Mouse (Mus musculus): Measurements from ENCODE around the gene Iqgap1. TPM values are rescaled to one million over a fixed set of nuclear protein-coding genes. Genes with fewer than 3 reads are reported as not detected.

Gene Iqgap1
- polyA plus RNA-seq (2015; fragmentation: Nextera tagmentation; extraction: Ambion mirVana), result 17.5 and 21.2 TPM in 2 replicates

DNA sequence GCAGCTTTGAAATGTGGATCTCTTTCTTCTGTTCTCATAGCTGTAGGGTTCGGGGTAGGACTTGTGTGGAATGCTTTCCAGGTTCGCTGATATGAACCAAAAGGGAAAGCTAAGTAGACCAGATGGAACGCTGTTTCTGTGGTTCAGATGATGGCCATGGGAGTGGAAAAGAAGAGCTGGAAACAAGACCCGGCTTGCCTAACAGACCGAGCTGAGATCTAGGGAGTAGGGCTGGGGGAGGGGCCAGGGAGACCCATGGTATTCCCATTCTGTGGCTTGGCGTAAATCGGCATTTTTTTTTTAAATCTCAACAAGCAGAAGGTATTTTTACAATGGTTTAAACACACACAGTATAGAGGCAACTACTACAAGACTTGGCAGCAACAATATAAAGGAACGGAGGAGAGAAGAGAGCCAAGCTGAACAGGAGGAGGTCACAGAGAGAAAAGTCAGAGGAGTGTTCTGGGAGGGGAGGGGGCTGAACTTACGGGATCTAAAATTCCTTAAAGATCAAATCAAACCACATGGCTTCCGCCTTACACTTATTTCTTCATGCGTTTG is at the start of gene Iqgap1:
TSS of gene Iqgap1 (minus strand) at position 132 of the 561 bp plus-strand sequence.
- ATAC-seq, result no peak
- Histone ChIP-seq H3K36me3 (ENCODE audit: control insufficient read depth, insufficient read depth, low read length) (no peaks in the 10 kb centered on the region), H3K4me2 (ENCODE audit: low read length) (no peak within 1 kb of the TSS), H3K27me3 (ENCODE audit: control insufficient read depth, insufficient read depth, low read depth, low read length) (no peaks in the 10 kb centered on the region), H3K27ac (ENCODE audit: low read length) (no peak within 1 kb of the TSS), H3K9ac (ENCODE audit: low read depth, low read length) (no peak within 1 kb of the TSS), H3K4me3 (ENCODE audit: low read depth, low read length) (no peak within 1 kb of the TSS), H3K4me1 (ENCODE audit: control insufficient read depth, insufficient read depth, low read length) (no peaks in the 10 kb centered on the region), H3K9me3 (replicated peaks; ENCODE audit: control insufficient read depth, low read length, poor library complexity, severe bottlenecking) (no peaks in the 10 kb centered on the region)
- WGBS, result 79% methylated on average over 11 of the region's 11 CpGs

GRCm38 (mm10) chr7:80873631-80874030 is 47.9 kb upstream of the Iqgap1 start:
- Histone ChIP-seq H3K27ac (ENCODE audit: low read length) (no peak overlapping the region), H3K4me3 (ENCODE audit: low read depth, low read length) (no peak overlapping the region)
- no peak for ATAC-seq

GRCm38 (mm10) chr7:80873038-80873437 is 47.3 kb upstream of the Iqgap1 start:
- Histone ChIP-seq H3K4me3 (ENCODE audit: low read depth, low read length) (no peak overlapping the region), H3K27me3 (ENCODE audit: control insufficient read depth, insufficient read depth, low read depth, low read length) (no peaks in the 10 kb centered on the region), H3K27ac (ENCODE audit: low read length) (no peak overlapping the region), H3K4me1 (ENCODE audit: control insufficient read depth, insufficient read depth, low read length) (no peaks in the 10 kb centered on the region), H3K9ac (ENCODE audit: low read depth, low read length) (no peak overlapping the region), H3K4me2 (ENCODE audit: low read length) (no peak overlapping the region), H3K36me3 (ENCODE audit: control insufficient read depth, insufficient read depth, low read length) (peaks cover 26% of the 10 kb centered on the region), H3K9me3 (replicated peaks; ENCODE audit: control insufficient read depth, low read length, poor library complexity, severe bottlenecking) (no peaks in the 10 kb centered on the region)
- no peak for ATAC-seq
- 92% methylated on average over 5 of the region's 5 CpGs for WGBS

More at GRCm38 (mm10) chr7:80873631-80874030, 47.9 kb upstream of the Iqgap1 start:
- Histone ChIP-seq H3K4me1 (ENCODE audit: control insufficient read depth, insufficient read depth, low read length) (no peaks in the 10 kb centered on the region), H3K36me3 (ENCODE audit: control insufficient read depth, insufficient read depth, low read length) (peaks cover 22% of the 10 kb centered on the region), H3K27me3 (ENCODE audit: control insufficient read depth, insufficient read depth, low read depth, low read length) (no peaks in the 10 kb centered on the region), H3K4me2 (ENCODE audit: low read length) (no peak overlapping the region), H3K9ac (ENCODE audit: low read depth, low read length) (no peak overlapping the region), H3K9me3 (replicated peaks; ENCODE audit: control insufficient read depth, low read length, poor library complexity, severe bottlenecking) (no peaks in the 10 kb centered on the region)
- WGBS, result 92% methylated on average over 2 of the region's 2 CpGs

GRCm38 (mm10) chr7:80868686-80869085 is 42.9 kb upstream of the Iqgap1 start:
- Histone ChIP-seq H3K4me2 (ENCODE audit: low read length) (no peak overlapping the region), H3K9me3 (replicated peaks; ENCODE audit: control insufficient read depth, low read length, poor library complexity, severe bottlenecking) (no peaks in the 10 kb centered on the region), H3K4me1 (ENCODE audit: control insufficient read depth, insufficient read depth, low read length) (peaks cover 12% of the 10 kb centered on the region), H3K36me3 (ENCODE audit: control insufficient read depth, insufficient read depth, low read length) (peaks cover 38% of the 10 kb centered on the region), H3K9ac (ENCODE audit: low read depth, low read length) (no peak overlapping the region), H3K27ac (ENCODE audit: low read length) (no peak overlapping the region), H3K27me3 (ENCODE audit: control insufficient read depth, insufficient read depth, low read depth, low read length) (no peaks in the 10 kb centered on the region), H3K4me3 (ENCODE audit: low read depth, low read length) (no peak overlapping the region)
- 90% methylated on average over 2 of the region's 2 CpGs for WGBS
- ATAC-seq, result no peak

GRCm38 (mm10) chr7:80866514-80867147 is 40.9 kb upstream of the Iqgap1 start:
- Histone ChIP-seq H3K4me1 (ENCODE audit: control insufficient read depth, insufficient read depth, low read length) (peaks cover 31% of the 10 kb centered on the region), H3K9me3 (replicated peaks; ENCODE audit: control insufficient read depth, low read length, poor library complexity, severe bottlenecking) (no peaks in the 10 kb centered on the region), H3K27me3 (ENCODE audit: control insufficient read depth, insufficient read depth, low read depth, low read length) (no peaks in the 10 kb centered on the region), H3K9ac (ENCODE audit: low read depth, low read length) (no peak overlapping the region), H3K36me3 (ENCODE audit: control insufficient read depth, insufficient read depth, low read length) (peaks cover 31% of the 10 kb centered on the region), H3K27ac (ENCODE audit: low read length) (no peak overlapping the region), H3K4me3 (ENCODE audit: low read depth, low read length) (no peak overlapping the region), H3K4me2 (ENCODE audit: low read length) (no peak overlapping the region)
- no peak for ATAC-seq
- WGBS, result 87% methylated on average over 7 of the region's 7 CpGs

GRCm38 (mm10) chr7:80865521-80865920 is 39.7 kb upstream of the Iqgap1 start:
- Histone ChIP-seq H3K36me3 (ENCODE audit: control insufficient read depth, insufficient read depth, low read length) (peaks cover 26% of the 10 kb centered on the region), H3K4me2 (ENCODE audit: low read length) (no peak overlapping the region), H3K27me3 (ENCODE audit: control insufficient read depth, insufficient read depth, low read depth, low read length) (no peaks in the 10 kb centered on the region), H3K27ac (ENCODE audit: low read length) (no peak overlapping the region), H3K9me3 (replicated peaks; ENCODE audit: control insufficient read depth, low read length, poor library complexity, severe bottlenecking) (no peaks in the 10 kb centered on the region), H3K9ac (ENCODE audit: low read depth, low read length) (no peak overlapping the region), H3K4me3 (ENCODE audit: low read depth, low read length) (no peak overlapping the region), H3K4me1 (ENCODE audit: control insufficient read depth, insufficient read depth, low read length) (peaks cover 33% of the 10 kb centered on the region)
- no peak for ATAC-seq
- 92% methylated on average over 7 of the region's 7 CpGs for WGBS

DNA sequence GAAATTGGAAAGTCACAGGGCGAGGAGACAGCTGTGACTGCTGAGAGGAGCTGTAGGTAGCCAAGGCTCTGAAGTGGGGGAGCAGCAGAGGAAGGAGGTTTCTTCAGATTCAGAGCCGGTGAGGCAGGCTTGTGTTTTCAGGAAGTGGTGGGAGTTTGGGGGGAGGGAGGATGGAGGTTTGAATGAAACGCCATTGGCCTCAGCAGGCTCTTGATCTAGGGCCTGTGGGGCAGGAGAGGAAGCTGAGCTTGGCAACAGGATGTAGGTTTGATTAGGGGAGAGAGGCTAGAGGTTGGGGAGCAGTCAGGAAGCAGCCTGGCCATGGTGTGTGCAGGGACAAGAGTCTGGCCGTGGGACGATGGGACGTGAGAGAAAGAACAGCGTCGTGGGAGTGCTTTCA is 39.1 kb upstream of the Iqgap1 start:
- Histone ChIP-seq H3K4me1 (ENCODE audit: control insufficient read depth, insufficient read depth, low read length) (peaks cover 36% of the 10 kb centered on the region), H3K4me2 (ENCODE audit: low read length) (no peak overlapping the region)
- 87% methylated on average over 8 of the region's 8 CpGs for WGBS

DNA sequence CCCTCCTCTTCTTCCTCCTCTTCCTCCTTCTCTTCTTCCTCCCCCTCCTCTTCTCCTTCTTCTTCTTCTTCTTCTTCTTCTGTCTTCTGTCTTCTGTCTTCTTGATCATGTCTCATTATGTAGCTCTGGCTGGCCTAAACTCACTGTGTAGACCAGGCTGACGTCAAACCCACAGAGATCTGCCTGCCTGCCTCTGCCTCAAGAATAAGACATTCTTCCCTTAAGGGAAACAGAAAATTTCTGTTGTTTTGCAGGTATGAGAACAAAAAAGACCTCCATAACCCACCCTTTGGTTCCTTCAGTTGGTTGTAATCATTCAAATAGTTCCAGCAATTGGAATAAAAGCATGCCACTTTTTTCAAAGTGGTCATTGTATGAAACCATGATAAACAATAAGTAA is 38.4 kb upstream of the Iqgap1 start:
- Histone ChIP-seq H3K36me3 (ENCODE audit: control insufficient read depth, insufficient read depth, low read length) (peaks cover 19% of the 10 kb centered on the region), H3K27ac (ENCODE audit: low read length) (no peak overlapping the region), H3K4me1 (ENCODE audit: control insufficient read depth, insufficient read depth, low read length) (peaks cover 36% of the 10 kb centered on the region), H3K4me3 (ENCODE audit: low read depth, low read length) (no peak overlapping the region), H3K4me2 (ENCODE audit: low read length) (peak overlapping the region; percentile 68; the same call in 1 of the 2 replicates), H3K27me3 (ENCODE audit: control insufficient read depth, insufficient read depth, low read depth, low read length) (no peaks in the 10 kb centered on the region), H3K9me3 (replicated peaks; ENCODE audit: control insufficient read depth, low read length, poor library complexity, severe bottlenecking) (no peaks in the 10 kb centered on the region), H3K9ac (ENCODE audit: low read depth, low read length) (no peak overlapping the region)
- WGBS, result 65% methylated on average over 1 of the region's 1 CpGs
- no peak for ATAC-seq

More for the DNA sequence above, 39.1 kb upstream of the Iqgap1 start:
- no peak for ATAC-seq
- no peak overlapping the region for H3K27ac ChIP-seq (ENCODE audit: low read length)
- H3K9me3 ChIP-seq (replicated peaks; ENCODE audit: control insufficient read depth, low read length, poor library complexity, severe bottlenecking), result no peaks in the 10 kb centered on the region
- no peaks in the 10 kb centered on the region for H3K27me3 ChIP-seq (ENCODE audit: control insufficient read depth, insufficient read depth, low read depth, low read length)
- peaks cover 23% of the 10 kb centered on the region for H3K36me3 ChIP-seq (ENCODE audit: control insufficient read depth, insufficient read depth, low read length)
- no peak overlapping the region for H3K9ac ChIP-seq (ENCODE audit: low read depth, low read length)
- no peak overlapping the region for H3K4me3 ChIP-seq (ENCODE audit: low read depth, low read length)

- no peaks in the 10 kb centered on the region for H3K9me3 ChIP-seq (replicated peaks; ENCODE audit: control insufficient read depth, low read length, poor library complexity, severe bottlenecking)
- H3K4me1 ChIP-seq (ENCODE audit: control insufficient read depth, insufficient read depth, low read length), result peaks cover 36% of the 10 kb centered on the region
- peak overlapping the region; percentile 27 for H3K9ac ChIP-seq (ENCODE audit: low read depth, low read length)
- 78% methylated on average over 5 of the region's 5 CpGs for WGBS
- peak overlapping the region; percentile 68; the same call in 1 of the 2 replicates for H3K4me2 ChIP-seq (ENCODE audit: low read length)
- no peak overlapping the region for H3K27ac ChIP-seq (ENCODE audit: low read length)
- 0 out of 2 replicates have a peak overlapping the region, but pooled peaks have one; percentile 2 for H3K4me3 ChIP-seq (ENCODE audit: low read depth, low read length)
- H3K27me3 ChIP-seq (ENCODE audit: control insufficient read depth, insufficient read depth, low read depth, low read length), result no peaks in the 10 kb centered on the region
- peaks cover 19% of the 10 kb centered on the region for H3K36me3 ChIP-seq (ENCODE audit: control insufficient read depth, insufficient read depth, low read length)
- no peak for ATAC-seq
Measured at GRCm38 (mm10) chr7:80863520-80863919, 37.7 kb upstream of the Iqgap1 start.
